Mouse (Mus musculus): ENCODE results near the gene Tmem91. TPM values are rescaled to one million over a fixed set of nuclear protein-coding genes. Genes with fewer than 3 reads are reported as not detected.
A peak's percentile ranks its signal among the peaks of the same experiment; 100 is the strongest.

Tmem91 gene
- polyA plus RNA-seq, 1 experiment = 0.37 TPM

DNA sequence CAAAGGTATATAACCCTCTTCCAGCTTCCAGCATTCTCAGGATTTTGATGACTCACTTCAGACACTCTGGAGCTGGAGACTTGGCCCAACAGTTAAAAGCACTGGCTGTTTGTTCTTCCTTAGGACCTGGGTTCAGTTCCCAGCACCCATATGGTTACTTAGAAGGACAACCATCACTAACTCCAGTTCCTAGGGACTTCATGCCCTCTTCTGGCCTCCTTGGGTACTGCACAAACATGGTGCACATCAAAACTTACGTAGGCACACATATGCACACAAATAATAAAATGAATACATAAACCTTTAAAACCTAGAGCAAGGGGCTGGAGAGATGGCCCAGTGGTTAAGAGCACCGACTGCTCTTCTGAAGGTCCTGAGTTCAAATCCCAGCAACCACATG is 27.4 kb upstream of the Tmem91 start:
- Histone ChIP-seq H3K4me1 (ENCODE audit: control insufficient read depth, insufficient read depth, low read length) (peaks cover 11% of the 10 kb centered on the region), H3K4me3 (replicated peaks; ENCODE audit: extremely low read depth, low read depth, low read length) (no peak overlapping the region)
- TF ChIP-seq POLR2A (IDR thresholded peaks at IDR 0.05; ENCODE audit: borderline replicate concordance, extremely low read depth, low read depth, low read length) (no peak), CTCF (IDR thresholded peaks at IDR 0.05; ENCODE audit: insufficient read depth, low read length) (no peak)
- DNase-seq = no peak
- WGBS = 99% methylated on average over 2 of the region's 2 CpGs

DNA sequence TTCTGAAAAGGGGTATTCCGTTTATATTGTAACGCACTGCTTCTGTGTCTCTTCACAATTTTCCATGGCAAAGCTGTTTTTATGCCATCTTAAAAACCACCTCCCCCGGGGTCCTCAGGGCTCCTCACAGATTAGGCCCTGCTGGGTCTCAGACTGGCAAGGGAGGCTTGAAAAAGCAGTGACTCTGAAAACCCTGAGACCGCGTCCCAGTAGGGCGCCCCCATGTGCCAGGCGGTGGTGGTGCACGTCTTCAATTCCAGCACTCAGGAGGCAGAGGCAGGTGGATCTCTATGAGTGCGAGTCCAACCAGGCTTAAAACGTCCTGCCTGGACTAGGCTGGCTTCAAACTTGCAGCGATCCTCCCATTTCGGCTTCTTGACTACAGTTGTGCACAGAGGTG is 25.8 kb upstream of the Tmem91 start:
- WGBS = 77% methylated on average over 12 of the region's 12 CpGs
- DNase-seq = no peak

GRCm38 (mm10) chr7:25699851-25700250 is 24.9 kb upstream of the Tmem91 start:
- 69% methylated on average over 13 of the region's 13 CpGs for WGBS
- TF ChIP-seq CTCF (IDR thresholded peaks at IDR 0.05; ENCODE audit: insufficient read depth, low read length) (no peak), POLR2A (IDR thresholded peaks at IDR 0.05; ENCODE audit: borderline replicate concordance, extremely low read depth, low read depth, low read length) (no peak)
- DNase-seq = no peak
- no peak overlapping the region for H3K4me3 ChIP-seq (replicated peaks; ENCODE audit: extremely low read depth, low read depth, low read length)
- no peaks in the 10 kb centered on the region for H3K4me1 ChIP-seq (ENCODE audit: control insufficient read depth, insufficient read depth, low read length)

More for the DNA sequence above, 25.8 kb upstream of the Tmem91 start:
- Histone ChIP-seq H3K4me3 (replicated peaks; ENCODE audit: extremely low read depth, low read depth, low read length) (no peak overlapping the region), H3K4me1 (ENCODE audit: control insufficient read depth, insufficient read depth, low read length) (no peaks in the 10 kb centered on the region)
- no peak for TF ChIP-seq POLR2A (IDR thresholded peaks at IDR 0.05; ENCODE audit: borderline replicate concordance, extremely low read depth, low read depth, low read length)
- TF ChIP-seq CTCF (IDR thresholded peaks at IDR 0.05; ENCODE audit: insufficient read depth, low read length) = peak; percentile 44; the same call in 1 of the 2 replicates

- DNase-seq = no peak
- Histone ChIP-seq H3K4me1 (ENCODE audit: control insufficient read depth, insufficient read depth, low read length) (no peaks in the 10 kb centered on the region; the same call in 1 of the 2 replicates), H3K4me3 (replicated peaks; ENCODE audit: extremely low read depth, low read depth, low read length) (no peak overlapping the region)
- TF ChIP-seq POLR2A (IDR thresholded peaks at IDR 0.05; ENCODE audit: borderline replicate concordance, extremely low read depth, low read depth, low read length) (no peak), CTCF (IDR thresholded peaks at IDR 0.05; ENCODE audit: insufficient read depth, low read length) (no peak)
- WGBS = 71% methylated on average over 8 of the region's 8 CpGs
Observed at GRCm38 (mm10) chr7:25694104-25694503, 19.1 kb upstream of the Tmem91 start.

GRCm38 (mm10) chr7:25690051-25690450 is 15.1 kb upstream of the Tmem91 start:
- no peak for DNase-seq
- no peak for TF ChIP-seq POLR2A (IDR thresholded peaks at IDR 0.05; ENCODE audit: borderline replicate concordance, extremely low read depth, low read depth, low read length)
- no peak for TF ChIP-seq CTCF (IDR thresholded peaks at IDR 0.05; ENCODE audit: insufficient read depth, low read length)
- Histone ChIP-seq H3K4me3 (replicated peaks; ENCODE audit: extremely low read depth, low read depth, low read length) (no peak overlapping the region), H3K4me1 (ENCODE audit: control insufficient read depth, insufficient read depth, low read length) (peaks cover 4% of the 10 kb centered on the region)
- 53% methylated on average over 5 of the region's 5 CpGs for WGBS

- peak overlapping the region; percentile 78 for H3K4me3 ChIP-seq (replicated peaks; ENCODE audit: extremely low read depth, low read depth, low read length)
- no peak for DNase-seq
- WGBS = 13% methylated on average over 12 of the region's 12 CpGs
- H3K4me1 ChIP-seq (ENCODE audit: control insufficient read depth, insufficient read depth, low read length) = peaks cover 4% of the 10 kb centered on the region
- TF ChIP-seq CTCF (IDR thresholded peaks at IDR 0.05; ENCODE audit: insufficient read depth, low read length) (no peak), POLR2A (IDR thresholded peaks at IDR 0.05; ENCODE audit: borderline replicate concordance, extremely low read depth, low read depth, low read length) (no peak)
Observed at GRCm38 (mm10) chr7:25689603-25690021, 14.6 kb upstream of the Tmem91 start.

DNA sequence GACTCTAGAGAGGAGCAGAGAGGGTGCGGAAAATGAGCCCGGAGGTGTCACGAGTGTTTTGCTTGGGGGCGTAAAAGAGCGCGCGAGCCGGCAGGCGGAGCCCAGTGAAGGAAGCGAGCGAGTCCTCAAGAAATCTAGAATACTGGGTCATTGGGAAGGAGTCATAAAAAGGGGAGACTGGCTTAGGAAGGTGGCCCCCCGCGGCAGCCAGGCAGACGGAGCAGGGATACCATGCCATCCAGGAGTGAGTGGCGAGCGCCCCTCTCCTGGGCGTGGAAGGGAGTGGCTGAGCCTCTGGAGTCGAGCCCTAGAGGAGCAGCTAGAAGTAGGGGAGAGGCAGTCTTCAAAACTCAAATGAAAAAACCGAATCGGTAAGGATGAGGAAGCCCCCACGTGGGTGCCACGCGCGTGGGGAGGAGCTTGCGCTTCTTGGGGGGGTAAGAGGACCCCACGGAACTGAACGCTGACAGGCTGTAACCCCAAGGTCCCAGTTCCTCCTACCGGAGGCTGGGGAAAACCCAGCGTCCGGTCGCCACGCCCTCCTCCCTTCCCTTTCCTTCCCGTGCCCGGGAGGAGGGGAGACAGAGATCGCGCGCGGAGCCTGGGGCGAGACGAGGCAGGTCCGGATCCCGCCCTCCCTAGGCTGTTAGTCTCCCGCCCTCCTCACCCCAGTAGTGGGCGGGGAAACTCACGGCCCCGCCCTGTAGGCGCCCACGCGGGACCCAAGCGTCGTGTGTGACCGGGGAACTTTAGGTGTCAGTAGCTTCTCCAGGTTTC is 14.0 kb upstream of the Tmem91 start:
- peak; percentile 73 for DNase-seq
- TF ChIP-seq CTCF (IDR thresholded peaks at IDR 0.05; ENCODE audit: insufficient read depth, low read length) (no peak), POLR2A (IDR thresholded peaks at IDR 0.05; ENCODE audit: borderline replicate concordance, extremely low read depth, low read depth, low read length) (no peak)
- peaks cover 4% of the 10 kb centered on the region for H3K4me1 ChIP-seq (ENCODE audit: control insufficient read depth, insufficient read depth, low read length)
- WGBS = under 1% methylated on average over 52 of the region's 52 CpGs
- peak overlapping the region; percentile 78 for H3K4me3 ChIP-seq (replicated peaks; ENCODE audit: extremely low read depth, low read depth, low read length)

GRCm38 (mm10) chr7:25687811-25688401 is 12.9 kb upstream of the Tmem91 start:
- no peak for TF ChIP-seq CTCF (IDR thresholded peaks at IDR 0.05; ENCODE audit: insufficient read depth, low read length)
- no peak for TF ChIP-seq POLR2A (IDR thresholded peaks at IDR 0.05; ENCODE audit: borderline replicate concordance, extremely low read depth, low read depth, low read length)
- DNase-seq = peak; percentile 69
- WGBS = under 1% methylated on average over 47 of the region's 47 CpGs

GRCm38 (mm10) chr7:25686680-25687531 is 11.9 kb upstream of the Tmem91 start, which contains the start of gene Tgfb1:
TSS of gene Tgfb1 (plus strand) at chr7:25687002.
- peak within 1 kb of the TSS; percentile 78 for H3K4me3 ChIP-seq (replicated peaks; ENCODE audit: extremely low read depth, low read depth, low read length)
- peaks cover 4% of the 10 kb centered on the region for H3K4me1 ChIP-seq (ENCODE audit: control insufficient read depth, insufficient read depth, low read length)
- peak; percentile 44; the same call in 1 of the 2 replicates for TF ChIP-seq CTCF (IDR thresholded peaks at IDR 0.05; ENCODE audit: insufficient read depth, low read length)
- TF ChIP-seq POLR2A (IDR thresholded peaks at IDR 0.05; ENCODE audit: borderline replicate concordance, extremely low read depth, low read depth, low read length) = peak; percentile 50; the same call in 1 of the 2 replicates
- 1% methylated on average over 58 of the region's 69 CpGs for WGBS
- peak; percentile 83 for DNase-seq

More at GRCm38 (mm10) chr7:25687811-25688401, 12.9 kb upstream of the Tmem91 start:
- Histone ChIP-seq H3K4me1 (ENCODE audit: control insufficient read depth, insufficient read depth, low read length) (peaks cover 4% of the 10 kb centered on the region), H3K4me3 (replicated peaks; ENCODE audit: extremely low read depth, low read depth, low read length) (peak overlapping the region; percentile 78)

Data from lung, adult 2 months (tissue).